In the genomic region with DNA sequence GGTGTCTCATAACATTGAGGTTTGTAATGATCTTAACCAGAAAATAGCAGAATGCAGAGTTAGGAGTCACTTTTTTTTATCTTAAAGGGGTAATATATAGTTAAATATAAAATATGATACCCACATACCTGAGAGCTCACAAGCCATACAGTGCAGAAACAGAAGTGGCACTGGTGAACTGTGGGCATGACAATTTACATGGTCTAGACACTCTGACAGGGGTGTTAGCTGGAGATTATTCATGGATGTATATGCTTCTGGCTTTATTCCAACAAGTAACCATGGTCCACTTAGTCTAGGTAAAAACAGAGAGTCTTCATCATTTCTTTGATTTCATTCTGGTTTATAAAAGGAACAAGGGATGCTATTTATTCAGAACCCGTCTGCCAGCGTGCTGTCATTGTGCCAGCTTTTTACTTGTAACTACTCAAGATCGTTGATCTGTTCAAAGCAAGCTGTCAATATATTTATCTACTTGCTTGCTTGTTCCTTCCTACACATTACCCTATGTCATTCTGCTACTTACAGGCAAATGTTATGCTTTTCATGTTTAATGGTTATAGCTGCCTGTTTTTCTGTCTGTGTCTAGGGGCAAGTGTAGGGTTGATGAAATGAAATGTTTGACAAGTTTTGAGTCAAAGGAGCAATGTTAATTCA, we compare ENCODE assay signal across 22 mouse cellular contexts.
A peak's percentile ranks its signal among the peaks of the same experiment; 100 is the strongest.
DNase-seq lines count a peak whose midpoint lies in the region; ATAC-seq and TF ChIP-seq lines count a peak whose summit lies in the region.
"Had no signal": no experiment of that assay in that cellular context is flagged by ENCODE, and none has a peak within 500 bp of the region (broad histone marks: within the 10 kb centered on the region; RNA-seq: fewer than 3 reads in every experiment).

No protein-coding gene starts in this region.

- TF ChIP-seq CTCF in midbrain, postnatal 0 days (IDR thresholded peaks at IDR 0.05): no peak

- ATAC-seq in forebrain, embryonic 15.5 days (replicated peaks): peak; percentile 53; the same call in 1 of the 2 replicates
- no peak for ATAC-seq in forebrain, embryonic 12.5 days (ENCODE audit: low FRiP score)
- no peak for ATAC-seq in midbrain, postnatal 0 days (ENCODE audit: low FRiP score)
- ATAC-seq in midbrain, embryonic 15.5 days (replicated peaks): no peak
- ATAC-seq: Patski had no signal

- no peak overlapping the region for H3K9ac ChIP-seq in forebrain, embryonic 15.5 days (replicated peaks)
- H3K9ac ChIP-seq in forebrain, embryonic 12.5 days: no peak overlapping the region
- no peak overlapping the region for H3K9ac ChIP-seq in midbrain, postnatal 0 days (replicated peaks; ENCODE audit: low read length, poor library complexity, severe bottlenecking)
- no peak overlapping the region for H3K9ac ChIP-seq in midbrain, embryonic 15.5 days
- H3K9ac ChIP-seq: heart, embryonic 12.5 days; liver, embryonic 13.5 days; lung, embryonic 15.5 days; neural tube, embryonic 15.5 days had no signal

- H3K9me3 ChIP-seq in forebrain, embryonic 15.5 days: no peaks in the 10 kb centered on the region
- no peaks in the 10 kb centered on the region for H3K9me3 ChIP-seq in forebrain, embryonic 12.5 days
- H3K9me3 ChIP-seq in midbrain, postnatal 0 days (ENCODE audit: low read length): no peaks in the 10 kb centered on the region
- no peaks in the 10 kb centered on the region for H3K9me3 ChIP-seq in midbrain, embryonic 15.5 days
- H3K9me3 ChIP-seq: embryonic facial prominence, embryonic 10.5 days; heart, embryonic 12.5 days; hindbrain, embryonic 10.5 days; liver, embryonic 13.5 days; lung, embryonic 15.5 days; neural tube, embryonic 15.5 days had no signal

- no peaks in the 10 kb centered on the region for H3K27me3 ChIP-seq in forebrain, embryonic 15.5 days
- no peaks in the 10 kb centered on the region for H3K27me3 ChIP-seq in forebrain, embryonic 12.5 days
- H3K27me3 ChIP-seq in midbrain, postnatal 0 days (ENCODE audit: insufficient read depth, low read length): no peaks in the 10 kb centered on the region
- no peaks in the 10 kb centered on the region for H3K27me3 ChIP-seq in midbrain, embryonic 15.5 days (replicated peaks)
- H3K27me3 ChIP-seq: heart, embryonic 12.5 days; liver, embryonic 13.5 days; lung, embryonic 15.5 days; neural tube, embryonic 15.5 days; Patski had no signal

- 0 out of 2 replicates have a peak, but pooled peaks cover 5% of the 10 kb centered on the region for H3K4me1 ChIP-seq in forebrain, embryonic 15.5 days
- no peaks in the 10 kb centered on the region for H3K4me1 ChIP-seq in forebrain, embryonic 12.5 days
- no peaks in the 10 kb centered on the region for H3K4me1 ChIP-seq in midbrain, postnatal 0 days (ENCODE audit: insufficient read depth, low read length)
- no peaks in the 10 kb centered on the region for H3K4me1 ChIP-seq in midbrain, embryonic 15.5 days
- H3K4me1 ChIP-seq: embryonic facial prominence, embryonic 10.5 days; heart, embryonic 12.5 days; hindbrain, embryonic 10.5 days; liver, embryonic 13.5 days; lung, embryonic 15.5 days; neural tube, embryonic 15.5 days had no signal

- H3K4me3 ChIP-seq in forebrain, embryonic 15.5 days: no peak overlapping the region
- no peak overlapping the region for H3K4me3 ChIP-seq in forebrain, embryonic 12.5 days (replicated peaks)
- no peak overlapping the region for H3K4me3 ChIP-seq in midbrain, postnatal 0 days (ENCODE audit: low read depth, low read length)
- no peak overlapping the region for H3K4me3 ChIP-seq in midbrain, embryonic 15.5 days
- H3K4me3 ChIP-seq: embryonic facial prominence, embryonic 10.5 days; heart, embryonic 12.5 days; hindbrain, embryonic 10.5 days; liver, embryonic 13.5 days; lung, embryonic 15.5 days; neural tube, embryonic 15.5 days had no signal

- no peak overlapping the region for H3K27ac ChIP-seq in forebrain, embryonic 15.5 days (replicated peaks)
- H3K27ac ChIP-seq in forebrain, embryonic 12.5 days: no peak overlapping the region
- no peak overlapping the region for H3K27ac ChIP-seq in midbrain, postnatal 0 days (ENCODE audit: low read depth, low read length)
- H3K27ac ChIP-seq in midbrain, embryonic 15.5 days: no peak overlapping the region
- H3K27ac ChIP-seq: embryonic facial prominence, embryonic 10.5 days; hindbrain, embryonic 10.5 days; liver, embryonic 13.5 days; lung, embryonic 15.5 days; neural tube, embryonic 15.5 days had no signal

- H3K4me2 ChIP-seq in forebrain, embryonic 15.5 days (replicated peaks): no peak overlapping the region
- H3K4me2 ChIP-seq in forebrain, embryonic 12.5 days: no peak overlapping the region
- no peak overlapping the region for H3K4me2 ChIP-seq in midbrain, postnatal 0 days (ENCODE audit: low read depth, low read length, poor library complexity, severe bottlenecking)
- no peak overlapping the region for H3K4me2 ChIP-seq in midbrain, embryonic 15.5 days
- H3K4me2 ChIP-seq: heart, embryonic 12.5 days; liver, embryonic 13.5 days; lung, embryonic 15.5 days; neural tube, embryonic 15.5 days had no signal

- WGBS in forebrain, embryonic 15.5 days: 37% methylated on average over 3 of the region's 3 CpGs
- 59% methylated on average over 3 of the region's 3 CpGs for WGBS in forebrain, embryonic 12.5 days
- 57% methylated on average over 3 of the region's 3 CpGs for WGBS in midbrain, postnatal 0 days
- WGBS in midbrain, embryonic 15.5 days: 67% methylated on average over 3 of the region's 3 CpGs

- no peaks in the 10 kb centered on the region for H3K36me3 ChIP-seq in forebrain, embryonic 15.5 days
- no peaks in the 10 kb centered on the region for H3K36me3 ChIP-seq in forebrain, embryonic 12.5 days (replicated peaks)
- H3K36me3 ChIP-seq in midbrain, postnatal 0 days (ENCODE audit: insufficient read depth, low read length): no peaks in the 10 kb centered on the region
- H3K36me3 ChIP-seq in midbrain, embryonic 15.5 days (replicated peaks): no peaks in the 10 kb centered on the region
- H3K36me3 ChIP-seq: embryonic facial prominence, embryonic 10.5 days; heart, embryonic 12.5 days; hindbrain, embryonic 10.5 days; liver, embryonic 13.5 days; lung, embryonic 15.5 days; neural tube, embryonic 15.5 days had no signal

- DNase-seq in midbrain, postnatal 0 days (ENCODE audit: low spot score): peak; percentile 5
- peak; percentile 14 for DNase-seq in brain, embryonic 18.5 days (ENCODE audit: low read depth, low spot score)
- peak; percentile 5 for DNase-seq in telencephalon, adult 2 months (ENCODE audit: low read depth, low spot score)
- no peak for DNase-seq in adrenal gland, postnatal 25 days
- DNase-seq: cerebellum, adult 2 months; gastrocnemius, postnatal 25 days; heart, adult 18-20 months; heart, postnatal 10 days; kidney, adult 11 months; liver, embryonic 13.5 days; lung, postnatal 4 days; spleen, adult 18-20 months; thymus, postnatal 14 days had no signal
